Mouse (Mus musculus): ENCODE measurements around the gene Ccr1. TPM values are rescaled to one million over a fixed set of nuclear protein-coding genes. Genes with fewer than 3 reads are reported as not detected.

The Ccr1 gene
- polyA plus RNA-seq (2014; fragmentation: Nextera tagmentation; extraction: Ambion mirVana): 1.7 TPM in 1 of 2 replicates, not detected in the other

DNA sequence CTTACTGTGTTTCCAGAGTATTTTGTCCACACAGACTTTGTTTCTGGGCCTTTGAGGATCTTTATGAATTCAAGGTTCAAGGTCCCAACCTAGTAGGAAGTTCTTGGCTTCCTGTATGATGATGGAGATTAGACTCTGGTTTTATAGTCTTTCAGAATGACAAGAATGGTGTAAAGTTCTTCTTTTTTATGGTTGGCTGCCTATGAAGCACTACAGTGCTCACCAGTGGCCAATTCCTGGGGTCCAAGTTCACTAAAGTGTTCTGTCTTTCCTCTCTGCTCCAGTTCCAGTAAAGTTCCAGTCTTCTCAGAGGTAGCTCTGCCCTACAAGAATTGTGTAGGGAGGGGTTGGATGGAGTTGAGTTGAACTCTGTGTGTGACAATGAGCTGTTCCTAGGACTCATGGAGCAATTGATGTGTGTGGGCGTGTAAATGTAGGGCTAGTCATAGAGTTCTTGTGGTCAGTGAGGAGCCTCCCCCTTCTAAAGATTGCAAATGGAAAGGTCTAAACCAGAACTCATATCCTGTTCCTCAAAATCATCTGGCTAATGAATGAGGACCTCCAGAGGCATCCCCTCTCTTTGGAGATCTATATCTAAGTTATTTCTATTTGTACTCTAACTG is at the start of gene Ccr1:
TSS of gene Ccr1 (minus strand) at position 403 of the 623 bp plus-strand sequence.
- ATAC-seq (ENCODE audit: low FRiP score, low TSS enrichment) (no peak), DNase-seq (no peak)
- WGBS: 97% methylated on average over 1 of the region's 1 CpGs
- no peak within 1 kb of the TSS for H3K4me3 ChIP-seq (replicated peaks; ENCODE audit: low read depth, low read length)
- H3K4me2 ChIP-seq (ENCODE audit: low read length): no peak within 1 kb of the TSS
- H3K9ac ChIP-seq (replicated peaks; ENCODE audit: low read length): no peak within 1 kb of the TSS
- no peaks in the 10 kb centered on the region for H3K9me3 ChIP-seq (ENCODE audit: control insufficient read depth, low read length)
- H3K27me3 ChIP-seq (ENCODE audit: control insufficient read depth, insufficient read depth, low read length): no peaks in the 10 kb centered on the region
- H3K4me1 ChIP-seq (ENCODE audit: control insufficient read depth, insufficient read depth, low read length): no peaks in the 10 kb centered on the region
- H3K27ac ChIP-seq (replicated peaks; ENCODE audit: low read depth, low read length): no peak within 1 kb of the TSS
- H3K36me3 ChIP-seq (ENCODE audit: control insufficient read depth, insufficient read depth, low read length): no peaks in the 10 kb centered on the region

DNA sequence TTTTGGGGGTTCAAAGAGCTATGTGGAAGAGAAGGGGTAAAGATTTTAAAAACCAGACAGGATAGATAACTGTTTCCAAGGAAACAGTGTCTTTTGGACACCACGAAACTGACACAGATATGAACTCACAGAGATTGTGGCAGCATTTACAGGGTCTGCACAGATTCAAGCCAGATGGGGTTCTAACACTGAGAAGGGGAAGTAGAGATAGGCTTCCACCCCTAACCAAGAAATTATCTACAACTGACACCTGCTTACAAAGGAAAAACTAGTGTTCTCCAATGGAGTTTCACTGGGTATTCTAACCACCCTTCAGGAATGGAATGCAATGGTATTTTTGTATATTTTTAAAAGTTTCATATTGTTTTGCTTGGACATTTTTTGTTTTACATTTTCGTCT is 47.6 kb upstream of the Ccr1 start:
- no peaks in the 10 kb centered on the region for H3K36me3 ChIP-seq (ENCODE audit: control insufficient read depth, insufficient read depth, low read length)
- 66% methylated on average over 2 of the region's 2 CpGs for WGBS
- H3K4me1 ChIP-seq (ENCODE audit: control insufficient read depth, insufficient read depth, low read length): no peaks in the 10 kb centered on the region
- H3K4me3 ChIP-seq (replicated peaks; ENCODE audit: low read depth, low read length): no peak overlapping the region
- DNase-seq (no peak), ATAC-seq (ENCODE audit: low FRiP score, low TSS enrichment) (no peak)
- no peaks in the 10 kb centered on the region for H3K27me3 ChIP-seq (ENCODE audit: control insufficient read depth, insufficient read depth, low read length)
- no peak overlapping the region for H3K27ac ChIP-seq (replicated peaks; ENCODE audit: low read depth, low read length)
- H3K9ac ChIP-seq (replicated peaks; ENCODE audit: low read length): no peak overlapping the region
- H3K9me3 ChIP-seq (ENCODE audit: control insufficient read depth, low read length): no peaks in the 10 kb centered on the region
- no peak overlapping the region for H3K4me2 ChIP-seq (ENCODE audit: low read length)

DNA sequence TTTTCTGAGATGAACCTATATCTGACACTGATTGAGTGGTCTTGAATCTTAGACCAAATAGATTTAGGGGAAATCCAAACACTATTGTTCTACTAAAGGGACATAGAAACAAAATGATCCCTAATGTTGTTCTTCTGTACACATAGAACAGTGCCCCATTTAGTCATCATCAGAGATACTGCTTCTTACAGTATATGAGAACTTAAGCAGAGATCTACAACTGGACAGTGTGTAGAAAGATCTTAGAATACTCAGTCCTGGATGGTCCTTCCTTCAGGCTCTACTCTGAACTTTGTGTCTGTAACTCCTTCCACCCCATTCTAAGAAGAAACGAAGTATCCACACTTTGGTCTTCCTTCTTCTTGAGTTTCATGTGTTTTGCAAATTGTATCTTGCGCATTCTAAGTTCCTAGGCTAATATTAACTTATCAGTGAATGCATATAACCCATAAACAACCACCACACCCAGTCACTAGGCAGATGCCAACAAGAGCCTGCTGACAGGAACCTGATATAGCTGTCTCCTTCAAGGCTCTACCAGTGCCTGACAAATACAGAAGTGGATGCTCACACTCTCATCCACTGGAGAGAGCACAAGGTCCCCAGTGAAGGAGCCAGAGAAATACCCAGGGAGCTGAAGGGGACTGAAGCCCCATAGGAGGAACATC is 46.6 kb upstream of the Ccr1 start:
- Histone ChIP-seq H3K4me2 (ENCODE audit: low read length) (no peak overlapping the region), H3K27ac (replicated peaks; ENCODE audit: low read depth, low read length) (no peak overlapping the region), H3K9me3 (ENCODE audit: control insufficient read depth, low read length) (no peaks in the 10 kb centered on the region), H3K36me3 (ENCODE audit: control insufficient read depth, insufficient read depth, low read length) (no peaks in the 10 kb centered on the region), H3K4me3 (replicated peaks; ENCODE audit: low read depth, low read length) (no peak overlapping the region), H3K27me3 (ENCODE audit: control insufficient read depth, insufficient read depth, low read length) (no peaks in the 10 kb centered on the region), H3K9ac (replicated peaks; ENCODE audit: low read length) (no peak overlapping the region), H3K4me1 (ENCODE audit: control insufficient read depth, insufficient read depth, low read length) (no peaks in the 10 kb centered on the region)
- DNase-seq: no peak
- no peak for ATAC-seq (ENCODE audit: low FRiP score, low TSS enrichment)
- WGBS: 83% methylated on average over 2 of the region's 2 CpGs

DNA sequence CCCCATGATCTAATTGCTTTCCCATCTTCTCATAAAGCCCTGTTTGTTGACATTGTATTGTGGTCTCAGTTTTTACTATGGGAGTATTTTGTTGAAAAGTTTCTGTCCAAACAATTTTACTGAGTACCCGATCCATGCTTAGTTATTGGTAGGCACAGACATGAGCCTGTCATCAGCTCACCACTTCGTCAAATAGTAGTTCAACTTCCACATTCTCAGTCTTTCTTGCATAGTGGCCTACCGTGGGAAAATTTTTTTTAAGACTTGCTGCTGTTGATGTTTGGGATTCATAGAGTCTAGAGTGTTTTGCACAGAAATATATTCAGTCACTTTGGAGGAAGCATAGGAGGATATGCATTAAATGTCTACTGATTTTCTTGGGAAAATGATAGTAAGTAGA is 44.8 kb upstream of the Ccr1 start:
- Histone ChIP-seq H3K27ac (replicated peaks; ENCODE audit: low read depth, low read length) (no peak overlapping the region), H3K4me2 (ENCODE audit: low read length) (no peak overlapping the region), H3K27me3 (ENCODE audit: control insufficient read depth, insufficient read depth, low read length) (no peaks in the 10 kb centered on the region), H3K36me3 (ENCODE audit: control insufficient read depth, insufficient read depth, low read length) (no peaks in the 10 kb centered on the region), H3K9me3 (ENCODE audit: control insufficient read depth, low read length) (no peaks in the 10 kb centered on the region), H3K4me1 (ENCODE audit: control insufficient read depth, insufficient read depth, low read length) (no peaks in the 10 kb centered on the region), H3K9ac (replicated peaks; ENCODE audit: low read length) (no peak overlapping the region), H3K4me3 (replicated peaks; ENCODE audit: low read depth, low read length) (no peak overlapping the region)
- DNase-seq (no peak), ATAC-seq (ENCODE audit: low FRiP score, low TSS enrichment) (no peak)
- 89% methylated on average over 3 of the region's 3 CpGs for WGBS

DNA sequence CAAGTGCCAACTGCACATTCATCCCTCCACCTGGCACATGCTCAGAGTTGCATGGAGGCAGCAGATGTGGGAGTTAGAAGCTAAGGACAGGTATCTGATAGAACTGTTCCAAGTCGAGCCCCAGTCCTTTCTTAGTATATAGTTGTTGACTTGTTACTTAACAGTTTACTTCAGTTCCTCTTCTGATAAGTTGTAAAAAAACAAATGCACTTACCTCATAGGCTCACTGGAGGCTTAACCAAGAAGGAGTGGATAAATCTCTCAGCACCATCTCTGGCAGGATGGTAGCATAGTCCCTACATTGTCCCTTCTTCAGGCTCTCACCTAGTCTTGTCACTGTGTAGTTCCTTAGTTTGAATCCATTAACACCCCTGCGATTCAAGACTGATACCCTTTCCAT is 44.2 kb upstream of the Ccr1 start:
- Histone ChIP-seq H3K9ac (replicated peaks; ENCODE audit: low read length) (no peak overlapping the region), H3K27ac (replicated peaks; ENCODE audit: low read depth, low read length) (no peak overlapping the region), H3K4me2 (ENCODE audit: low read length) (no peak overlapping the region), H3K4me3 (replicated peaks; ENCODE audit: low read depth, low read length) (no peak overlapping the region), H3K9me3 (ENCODE audit: control insufficient read depth, low read length) (no peaks in the 10 kb centered on the region), H3K4me1 (ENCODE audit: control insufficient read depth, insufficient read depth, low read length) (no peaks in the 10 kb centered on the region), H3K27me3 (ENCODE audit: control insufficient read depth, insufficient read depth, low read length) (no peaks in the 10 kb centered on the region), H3K36me3 (ENCODE audit: control insufficient read depth, insufficient read depth, low read length) (no peaks in the 10 kb centered on the region)
- DNase-seq (no peak), ATAC-seq (ENCODE audit: low FRiP score, low TSS enrichment) (no peak)
- 83% methylated on average over 2 of the region's 2 CpGs for WGBS

DNA sequence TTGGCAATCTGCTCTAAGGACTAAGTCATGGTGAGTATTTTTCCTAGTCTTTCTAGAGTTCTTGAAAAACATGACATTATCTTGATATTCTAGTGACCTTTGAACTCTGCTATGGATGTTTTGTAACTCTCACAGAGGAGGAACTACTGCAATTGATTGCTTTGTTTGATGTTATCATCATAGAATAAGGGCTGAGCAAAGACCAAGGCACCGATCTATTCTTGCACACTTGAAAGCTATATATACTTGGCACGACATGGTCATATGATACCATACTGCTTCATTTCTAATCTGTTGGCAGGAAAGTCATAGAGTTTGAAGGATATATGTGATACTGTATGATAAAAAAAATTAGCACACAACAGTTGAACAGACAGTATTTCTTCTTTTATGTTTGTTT is 31.3 kb upstream of the Ccr1 start:
- Histone ChIP-seq H3K4me3 (replicated peaks; ENCODE audit: low read depth, low read length) (no peak overlapping the region), H3K9me3 (ENCODE audit: control insufficient read depth, low read length) (no peaks in the 10 kb centered on the region), H3K4me1 (ENCODE audit: control insufficient read depth, insufficient read depth, low read length) (no peaks in the 10 kb centered on the region), H3K36me3 (ENCODE audit: control insufficient read depth, insufficient read depth, low read length) (no peaks in the 10 kb centered on the region), H3K9ac (replicated peaks; ENCODE audit: low read length) (no peak overlapping the region), H3K27ac (replicated peaks; ENCODE audit: low read depth, low read length) (no peak overlapping the region), H3K4me2 (ENCODE audit: low read length) (no peak overlapping the region), H3K27me3 (ENCODE audit: control insufficient read depth, insufficient read depth, low read length) (no peaks in the 10 kb centered on the region)
- DNase-seq (no peak), ATAC-seq (ENCODE audit: low FRiP score, low TSS enrichment) (no peak)
- WGBS: 89% methylated on average over 2 of the region's 2 CpGs

DNA sequence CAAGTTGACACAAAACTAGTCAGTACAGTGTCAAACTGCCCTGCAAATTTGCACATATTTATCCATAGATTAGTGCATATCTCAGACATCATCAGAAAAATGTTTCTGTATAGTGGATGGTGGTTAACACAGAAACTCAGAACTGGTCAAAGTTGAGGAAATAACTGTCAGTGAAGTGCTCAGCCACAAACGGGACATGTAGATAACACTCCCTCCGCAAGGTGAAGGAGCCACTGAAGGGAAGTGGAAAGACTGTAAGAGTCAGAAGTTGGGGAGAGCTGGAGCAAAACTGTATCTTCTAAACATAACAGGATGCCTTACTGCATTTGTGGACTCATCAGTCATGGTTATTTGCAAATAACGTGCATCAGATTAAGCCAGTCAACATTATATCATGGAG is 29.2 kb upstream of the Ccr1 start:
- Histone ChIP-seq H3K36me3 (ENCODE audit: control insufficient read depth, insufficient read depth, low read length) (no peaks in the 10 kb centered on the region), H3K4me1 (ENCODE audit: control insufficient read depth, insufficient read depth, low read length) (no peaks in the 10 kb centered on the region), H3K27me3 (ENCODE audit: control insufficient read depth, insufficient read depth, low read length) (no peaks in the 10 kb centered on the region), H3K9ac (replicated peaks; ENCODE audit: low read length) (no peak overlapping the region), H3K27ac (replicated peaks; ENCODE audit: low read depth, low read length) (no peak overlapping the region), H3K4me2 (ENCODE audit: low read length) (no peak overlapping the region), H3K4me3 (replicated peaks; ENCODE audit: low read depth, low read length) (no peak overlapping the region), H3K9me3 (ENCODE audit: control insufficient read depth, low read length) (no peaks in the 10 kb centered on the region)
- DNase-seq (no peak), ATAC-seq (ENCODE audit: low FRiP score, low TSS enrichment) (no peak)
- WGBS: 86% methylated on average over 3 of the region's 3 CpGs

DNA sequence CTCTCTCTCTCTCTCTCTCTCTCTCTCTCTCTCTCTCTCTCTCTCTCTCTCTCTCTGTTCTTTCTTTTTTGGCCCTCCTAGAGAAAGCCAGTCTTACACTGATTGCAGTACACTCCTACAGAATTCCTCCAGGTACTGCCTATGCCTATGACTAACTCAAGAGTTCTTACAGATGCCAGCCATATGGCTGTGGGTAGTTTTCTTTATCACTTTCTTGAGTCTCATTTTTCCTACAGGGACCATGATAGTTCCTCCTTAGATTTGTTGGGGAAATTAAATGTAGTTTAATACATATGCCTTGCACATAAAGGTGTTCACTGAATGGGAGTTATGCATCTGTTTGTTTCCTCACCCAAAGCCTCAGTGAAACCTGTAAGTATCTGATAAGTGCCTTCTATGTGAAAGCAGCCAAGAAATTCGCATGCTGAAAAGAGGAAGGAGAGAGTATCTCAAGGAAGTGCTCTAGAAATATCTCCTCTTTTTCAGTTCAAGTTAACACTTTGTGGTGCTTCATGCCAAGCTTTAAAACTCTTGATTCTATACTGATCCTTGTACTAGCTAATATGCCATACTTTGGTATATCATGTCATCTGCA is 22.9 kb upstream of the Ccr1 start:
- no peak for ATAC-seq (ENCODE audit: low FRiP score, low TSS enrichment)
- Histone ChIP-seq H3K4me3 (replicated peaks; ENCODE audit: low read depth, low read length) (no peak overlapping the region), H3K9me3 (ENCODE audit: control insufficient read depth, low read length) (no peaks in the 10 kb centered on the region), H3K36me3 (ENCODE audit: control insufficient read depth, insufficient read depth, low read length) (no peaks in the 10 kb centered on the region), H3K27me3 (ENCODE audit: control insufficient read depth, insufficient read depth, low read length) (no peaks in the 10 kb centered on the region), H3K9ac (replicated peaks; ENCODE audit: low read length) (no peak overlapping the region), H3K4me2 (ENCODE audit: low read length) (no peak overlapping the region), H3K27ac (replicated peaks; ENCODE audit: low read depth, low read length) (no peak overlapping the region), H3K4me1 (ENCODE audit: control insufficient read depth, insufficient read depth, low read length) (no peaks in the 10 kb centered on the region)
- 62% methylated on average over 1 of the region's 1 CpGs for WGBS
- no peak for DNase-seq

DNA sequence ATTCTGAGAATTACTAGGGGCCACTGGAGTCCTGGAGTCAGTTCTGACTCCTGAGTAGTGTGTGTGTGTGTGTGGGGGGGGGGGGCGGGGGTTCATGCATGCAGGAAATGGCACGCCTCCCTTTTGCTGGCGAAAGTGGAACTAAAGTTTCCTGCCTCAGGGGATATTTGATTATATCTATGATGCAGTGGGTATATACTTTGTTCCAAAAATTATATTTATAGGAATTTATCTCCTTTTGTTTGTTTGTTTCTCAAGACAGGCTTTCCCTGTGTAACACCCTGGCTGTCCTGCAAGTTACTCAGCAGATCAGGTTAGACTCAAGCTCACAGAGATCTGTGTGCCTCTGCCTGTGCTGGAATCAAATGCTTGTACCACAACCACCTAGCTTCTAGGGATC is 21.2 kb upstream of the Ccr1 start:
- H3K9me3 ChIP-seq (ENCODE audit: control insufficient read depth, low read length): no peaks in the 10 kb centered on the region
- no peak overlapping the region for H3K27ac ChIP-seq (replicated peaks; ENCODE audit: low read depth, low read length)
- DNase-seq (no peak), ATAC-seq (ENCODE audit: low FRiP score, low TSS enrichment) (no peak)
- 96% methylated on average over 3 of the region's 3 CpGs for WGBS
- no peaks in the 10 kb centered on the region for H3K36me3 ChIP-seq (ENCODE audit: control insufficient read depth, insufficient read depth, low read length)
- no peak overlapping the region for H3K4me3 ChIP-seq (replicated peaks; ENCODE audit: low read depth, low read length)
- no peaks in the 10 kb centered on the region for H3K27me3 ChIP-seq (ENCODE audit: control insufficient read depth, insufficient read depth, low read length)
- no peak overlapping the region for H3K9ac ChIP-seq (replicated peaks; ENCODE audit: low read length)
- no peak overlapping the region for H3K4me2 ChIP-seq (ENCODE audit: low read length)
- no peaks in the 10 kb centered on the region for H3K4me1 ChIP-seq (ENCODE audit: control insufficient read depth, insufficient read depth, low read length)
